ENCODE assay signal across 9 mouse cellular contexts in genomic region chr7:142482256-142482609, GRCm38 (mm10). TPM values are rescaled to one million over a fixed set of nuclear protein-coding genes. Genes with fewer than 3 reads are reported as not detected.
DNase-seq lines count a peak whose midpoint lies in the region; ATAC-seq and TF ChIP-seq lines count a peak whose summit lies in the region.
"Had no signal": no experiment of that assay in that cellular context is flagged by ENCODE, and none has a peak within 500 bp of the region (broad histone marks: within the 10 kb centered on the region; RNA-seq: fewer than 3 reads in every experiment).

No protein-coding gene starts in this region.

- no peaks in the 10 kb centered on the region for H3K36me3 ChIP-seq in lung, postnatal 0 days (ENCODE audit: insufficient read depth, low read length)
- no peaks in the 10 kb centered on the region for H3K36me3 ChIP-seq in forebrain, embryonic 14.5 days (ENCODE audit: control insufficient read depth, insufficient read depth, low read length)
- H3K36me3 ChIP-seq in intestine, postnatal 0 days (ENCODE audit: control insufficient read depth, insufficient read depth): peaks cover 25% of the 10 kb centered on the region
- H3K36me3 ChIP-seq in small intestine, adult 2 months (ENCODE audit: control insufficient read depth, insufficient read depth, low read length): no peaks in the 10 kb centered on the region; the same call in 1 of the 2 replicates

- TF ChIP-seq POLR2A in small intestine, adult 2 months (IDR thresholded peaks at IDR 0.05; ENCODE audit: low read depth, low read length): no peak

- H3K9me3 ChIP-seq in lung, postnatal 0 days (ENCODE audit: low read length): no peaks in the 10 kb centered on the region
- H3K9me3 ChIP-seq in forebrain, embryonic 14.5 days (replicated peaks; ENCODE audit: control insufficient read depth, low read length): no peaks in the 10 kb centered on the region
- no peaks in the 10 kb centered on the region for H3K9me3 ChIP-seq in intestine, postnatal 0 days (ENCODE audit: control insufficient read depth)

- no peak for TF ChIP-seq EP300 in lung, postnatal 0 days (IDR thresholded peaks at IDR 0.05)

- peak overlapping the region; percentile 66; the same call in 1 of the 2 replicates for H3K4me2 ChIP-seq in lung, postnatal 0 days (replicated peaks; ENCODE audit: low read depth, low read length)
- peak overlapping the region; percentile 53 for H3K4me2 ChIP-seq in forebrain, embryonic 14.5 days (ENCODE audit: low read length)
- H3K4me2 ChIP-seq in intestine, postnatal 0 days (replicated peaks; ENCODE audit: low read depth): peak overlapping the region; percentile 54

- no peaks in the 10 kb centered on the region for H3K27me3 ChIP-seq in lung, postnatal 0 days (replicated peaks; ENCODE audit: insufficient read depth, low read length)
- no peaks in the 10 kb centered on the region for H3K27me3 ChIP-seq in forebrain, embryonic 14.5 days (replicated peaks; ENCODE audit: control insufficient read depth, insufficient read depth, low read length)
- no peaks in the 10 kb centered on the region for H3K27me3 ChIP-seq in intestine, postnatal 0 days (replicated peaks; ENCODE audit: control insufficient read depth, insufficient read depth, low read length)
- no peaks in the 10 kb centered on the region for H3K27me3 ChIP-seq in small intestine, adult 2 months (ENCODE audit: control insufficient read depth, insufficient read depth, low read length)

- H3K4me1 ChIP-seq in lung, postnatal 0 days (ENCODE audit: insufficient read depth, low read depth, low read length): peaks cover 8% of the 10 kb centered on the region; the same call in 1 of the 2 replicates
- H3K4me1 ChIP-seq in forebrain, embryonic 14.5 days (ENCODE audit: control insufficient read depth, insufficient read depth, low read length): peaks cover 19% of the 10 kb centered on the region
- peaks cover 4% of the 10 kb centered on the region; the same call in 1 of the 2 replicates for H3K4me1 ChIP-seq in intestine, postnatal 0 days (replicated peaks; ENCODE audit: control insufficient read depth, insufficient read depth, low read length)
- H3K4me1 ChIP-seq in small intestine, adult 2 months (ENCODE audit: control insufficient read depth, insufficient read depth, insufficient read length, low read length): peaks cover 4% of the 10 kb centered on the region; the same call in 1 of the 2 replicates

- peak overlapping the region; percentile 88 for H3K27ac ChIP-seq in lung, postnatal 0 days (ENCODE audit: low read length)
- H3K27ac ChIP-seq in forebrain, embryonic 14.5 days (ENCODE audit: low read depth, low read length): peak overlapping the region; percentile 81
- H3K27ac ChIP-seq in intestine, postnatal 0 days (ENCODE audit: low read depth, low read length): peak overlapping the region; percentile 92
- H3K27ac ChIP-seq in small intestine, adult 2 months (ENCODE audit: insufficient read depth, low read depth, low read length): peak overlapping the region; percentile 62

- DNase-seq in lung, postnatal 0 days (ENCODE audit: low spot score): peak; percentile 75
- DNase-seq in lung, postnatal 4 days: no peak
- peak; percentile 58 for DNase-seq in forebrain, embryonic 14.5 days (ENCODE audit: low spot score)
- no peak for DNase-seq in cerebellum, adult 11-12 months
- no peak for DNase-seq in adrenal gland, postnatal 25 days
- DNase-seq in cerebellum, postnatal 4 days (ENCODE audit: low spot score in 2 of 2): no peak

- 23% methylated on average over 6 of the region's 6 CpGs for WGBS in lung, postnatal 0 days
- 15% methylated on average over 6 of the region's 6 CpGs for WGBS in forebrain, embryonic 14.5 days
- 40% methylated on average over 6 of the region's 6 CpGs for whole genome bisulfite sequencing in intestine, postnatal 0 days
- 43% methylated on average over 6 of the region's 6 CpGs for WGBS in small intestine, adult 2 months

- H3K4me3 ChIP-seq in lung, postnatal 0 days (ENCODE audit: low read depth, low read length): no peak overlapping the region
- no peak overlapping the region for H3K4me3 ChIP-seq in forebrain, embryonic 14.5 days (ENCODE audit: low read depth, low read length)
- no peak overlapping the region for H3K4me3 ChIP-seq in intestine, postnatal 0 days (ENCODE audit: low read depth, low read length)
- no peak overlapping the region for H3K4me3 ChIP-seq in small intestine, adult 2 months (ENCODE audit: low read depth, low read length)

- no peak overlapping the region; the same call in 1 of the 2 replicates for H3K9ac ChIP-seq in lung, postnatal 0 days (replicated peaks; ENCODE audit: low read depth)
- peak overlapping the region; percentile 63; the same call in 1 of the 2 replicates for H3K9ac ChIP-seq in forebrain, embryonic 14.5 days (ENCODE audit: low read length)
- peak overlapping the region; percentile 40; the same call in 1 of the 2 replicates for H3K9ac ChIP-seq in intestine, postnatal 0 days (ENCODE audit: low read depth, low read length)

- ATAC-seq in lung, postnatal 0 days: peak; percentile 50
- ATAC-seq in forebrain, embryonic 14.5 days: peak; percentile 53
- peak; percentile 12; the same call in 1 of the 2 replicates for ATAC-seq in intestine, postnatal 0 days

- no peak for TF ChIP-seq CTCF in lung, postnatal 0 days (IDR thresholded peaks at IDR 0.05)
- no peak for TF ChIP-seq CTCF in intestine, postnatal 0 days (IDR thresholded peaks at IDR 0.05; ENCODE audit: low read depth)
- TF ChIP-seq CTCF in small intestine, adult 2 months (IDR thresholded peaks at IDR 0.05; ENCODE audit: extremely low read depth, insufficient read length, insufficient replicate concordance, low read depth, low read length): no peak

RNA-seq across cellular contexts. Expression of gene Tnnt3, which starts 16.4 kb away (rescaled TPM):
- polyA plus RNA-seq in lung, postnatal 0 days (2015; fragmentation: Nextera tagmentation; extraction: Ambion mirVana): 1.5 and 2.2 TPM in 2 replicates
- 0.42 and 0.53 TPM in 2 replicates for polyA plus RNA-seq in forebrain, embryonic 14.5 days (2014; fragmentation: Nextera tagmentation; extraction: Ambion mirVana)
- polyA plus RNA-seq in intestine, postnatal 0 days (2015; fragmentation: Nextera tagmentation; extraction: Ambion mirVana): 3.0 TPM in 2 replicates
- 0.10 TPM in 1 of 2 replicates, not detected in the other for polyA plus RNA-seq in small intestine, adult 2 months (2012; rRNA removed)
- total RNA-seq in adrenal gland, postnatal 25 days (2021): not detected in 2 replicates

RNA-seq across cellular contexts. Expression of gene Lsp1, which starts 21.6 kb away (rescaled TPM):
- 90.8 and 92.3 TPM in 2 replicates for polyA plus RNA-seq in lung, postnatal 0 days (2015; fragmentation: Nextera tagmentation; extraction: Ambion mirVana)
- 5.8 and 5.9 TPM in 2 replicates for polyA plus RNA-seq in forebrain, embryonic 14.5 days (2014; fragmentation: Nextera tagmentation; extraction: Ambion mirVana)
- polyA plus RNA-seq in intestine, postnatal 0 days (2015; fragmentation: Nextera tagmentation; extraction: Ambion mirVana): 55.2 and 61.8 TPM in 2 replicates
- polyA plus RNA-seq in small intestine, adult 2 months (2012; rRNA removed): 29.4 and 48.0 TPM in 2 replicates
- 12.6 and 14.4 TPM in 2 replicates for total RNA-seq in adrenal gland, postnatal 25 days (2021)

RNA-seq across cellular contexts. Expression of gene Tnni2, which starts 40.6 kb away (rescaled TPM):
- 1.9 and 2.1 TPM in 2 replicates for polyA plus RNA-seq in lung, postnatal 0 days (2015; fragmentation: Nextera tagmentation; extraction: Ambion mirVana)
- polyA plus RNA-seq in forebrain, embryonic 14.5 days (2014; fragmentation: Nextera tagmentation; extraction: Ambion mirVana): 0.67 and 0.82 TPM in 2 replicates
- 1.9 and 2.4 TPM in 2 replicates for polyA plus RNA-seq in intestine, postnatal 0 days (2015; fragmentation: Nextera tagmentation; extraction: Ambion mirVana)
- 0.35 and 2.9 TPM in 2 replicates for polyA plus RNA-seq in small intestine, adult 2 months (2012; rRNA removed)
- total RNA-seq in adrenal gland, postnatal 25 days (2021): not detected in 2 replicates

RNA-seq across cellular contexts. Expression of gene Syt8, which starts 47.6 kb away (rescaled TPM):
- polyA plus RNA-seq in lung, postnatal 0 days (2015; fragmentation: Nextera tagmentation; extraction: Ambion mirVana): 0.47 and 1.1 TPM in 2 replicates
- polyA plus RNA-seq in forebrain, embryonic 14.5 days (2014; fragmentation: Nextera tagmentation; extraction: Ambion mirVana): not detected in 2 replicates
- 0.60 and 1.3 TPM in 2 replicates for polyA plus RNA-seq in intestine, postnatal 0 days (2015; fragmentation: Nextera tagmentation; extraction: Ambion mirVana)
- polyA plus RNA-seq in small intestine, adult 2 months (2012; rRNA removed): 1.4 and 66.8 TPM in 2 replicates
- total RNA-seq in adrenal gland, postnatal 25 days (2021): not detected in 2 replicates
- total RNA-seq: gastrocnemius, postnatal 36 days had no signal

RNA-seq across cellular contexts. Expression of gene Mrpl23, which starts 50.3 kb away (rescaled TPM):
- polyA plus RNA-seq in lung, postnatal 0 days (2015; fragmentation: Nextera tagmentation; extraction: Ambion mirVana): 15.2 and 15.7 TPM in 2 replicates
- polyA plus RNA-seq in forebrain, embryonic 14.5 days (2014; fragmentation: Nextera tagmentation; extraction: Ambion mirVana): 21.7 and 28.7 TPM in 2 replicates
- polyA plus RNA-seq in intestine, postnatal 0 days (2015; fragmentation: Nextera tagmentation; extraction: Ambion mirVana): 26.7 and 33.0 TPM in 2 replicates
- polyA plus RNA-seq in small intestine, adult 2 months (2012; rRNA removed): 4.8 and 10.5 TPM in 2 replicates
- 4.5 and 13.8 TPM in 2 replicates for total RNA-seq in adrenal gland, postnatal 25 days (2021)

Comparison
In these comparisons a context has a peak if more than half of its experiments do, and no peak if none do; other contexts are left out.
1. DNase-seq: peak in lung, postnatal 0 days (single experiment) and forebrain, embryonic 14.5 days (single experiment); none in lung, postnatal 4 days (0 of 2), cerebellum, adult 11-12 months (single experiment), adrenal gland, postnatal 25 days (single experiment) and cerebellum, postnatal 4 days (0 of 2).
2. Peak in every context shown above with its lines, with median percentiles within 50 percentile points of each other: ATAC-seq, H3K27ac ChIP-seq and H3K4me2 ChIP-seq.